Mouse (Mus musculus): ENCODE measurements around the gene Pdcd1lg2. TPM values are rescaled to one million over a fixed set of nuclear protein-coding genes. Genes with fewer than 3 reads are reported as not detected.

The Pdcd1lg2 gene
- polyA plus RNA-seq, 1 experiment from 2014 or later, result not detected

GRCm38 (mm10) chr19:29370545-29371283 is 40.0 kb upstream of the Pdcd1lg2 start:
- Histone ChIP-seq H3K27me3 (ENCODE audit: low read depth, poor library complexity, severe bottlenecking) (peaks cover 28% of the 10 kb centered on the region; the same call in 1 of the 2 replicates), H3K4me1 (peaks cover 6% of the 10 kb centered on the region), H3K9me3 (replicated peaks) (no peaks in the 10 kb centered on the region), H3K27ac (no peak overlapping the region), H3K4me3 (no peak overlapping the region), H3K36me3 (no peaks in the 10 kb centered on the region)
- DNase-seq (ENCODE audit: low spot score), result no peak
- WGBS, result 92% methylated on average over 7 of the region's 7 CpGs

DNA sequence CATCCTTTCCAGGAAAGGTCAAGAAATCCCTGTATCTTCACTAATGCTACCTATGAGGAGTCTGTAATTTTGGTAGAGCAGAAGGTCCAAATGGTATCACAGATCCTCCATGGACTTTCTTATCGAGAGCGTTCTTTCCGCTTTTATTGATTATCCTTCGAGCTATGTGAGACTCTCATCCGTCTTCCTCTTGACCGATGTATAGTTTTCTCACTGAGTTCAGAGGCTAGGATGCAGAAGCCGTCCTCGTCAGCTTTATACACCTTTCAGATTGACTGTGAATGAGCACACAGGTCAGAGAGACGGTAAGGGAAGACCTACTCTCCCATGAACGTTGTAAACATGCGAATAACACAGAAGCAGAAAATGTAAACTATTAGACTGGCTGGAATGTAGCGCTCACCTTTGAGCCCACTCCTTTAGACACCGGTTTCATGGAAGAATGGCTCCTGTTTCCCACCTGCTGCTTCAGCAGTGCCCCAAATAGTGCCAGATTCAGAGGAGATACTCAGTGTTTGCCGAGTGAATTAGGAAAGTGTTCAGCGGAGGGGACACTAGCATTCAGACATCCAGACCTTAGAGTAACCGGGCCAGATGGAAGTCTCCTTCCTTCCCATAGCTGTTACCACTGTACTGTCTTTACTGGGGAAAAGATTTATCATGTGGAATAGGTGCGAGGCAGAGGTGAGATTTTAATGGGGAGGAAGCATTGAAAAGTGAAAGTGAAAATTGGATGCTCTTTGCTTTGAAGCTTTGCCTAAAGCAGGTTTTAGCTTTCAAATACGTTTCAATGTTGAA is 39.2 kb upstream of the Pdcd1lg2 start:
- no peak for DNase-seq (ENCODE audit: low spot score)
- Histone ChIP-seq H3K36me3 (no peaks in the 10 kb centered on the region), H3K9me3 (replicated peaks) (no peaks in the 10 kb centered on the region), H3K4me3 (no peak overlapping the region), H3K4me1 (peaks cover 6% of the 10 kb centered on the region), H3K27ac (no peak overlapping the region), H3K27me3 (ENCODE audit: low read depth, poor library complexity, severe bottlenecking) (peaks cover 20% of the 10 kb centered on the region; the same call in 1 of the 2 replicates)
- WGBS, result 84% methylated on average over 18 of the region's 18 CpGs

DNA sequence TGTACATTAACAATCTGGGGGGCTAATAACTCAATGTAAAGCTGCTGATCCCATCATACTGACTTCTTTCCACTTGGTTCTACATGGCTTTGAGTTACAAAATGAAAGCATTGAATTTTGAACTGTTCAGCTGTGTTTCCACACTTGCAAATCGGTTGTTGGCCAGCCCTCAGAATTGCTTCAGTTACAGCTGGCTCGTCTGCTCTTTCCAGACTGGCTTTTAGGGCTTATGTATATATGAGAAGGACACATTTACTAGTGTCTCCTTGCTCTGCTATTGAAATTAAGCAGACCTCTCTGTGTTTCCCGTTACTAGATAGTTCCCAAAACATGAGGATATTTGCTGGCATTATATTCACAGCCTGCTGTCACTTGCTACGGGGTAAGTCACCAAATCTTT is 38.6 kb upstream of the Pdcd1lg2 start:
- peaks cover 4% of the 10 kb centered on the region for H3K4me1 ChIP-seq
- H3K9me3 ChIP-seq (replicated peaks), result no peaks in the 10 kb centered on the region
- H3K4me3 ChIP-seq, result no peak overlapping the region
- 81% methylated on average over 4 of the region's 4 CpGs for WGBS
- no peak overlapping the region for H3K27ac ChIP-seq
- H3K27me3 ChIP-seq (ENCODE audit: low read depth, poor library complexity, severe bottlenecking), result peaks cover 17% of the 10 kb centered on the region; the same call in 1 of the 2 replicates
- no peak for DNase-seq (ENCODE audit: low spot score)
- no peaks in the 10 kb centered on the region for H3K36me3 ChIP-seq

DNA sequence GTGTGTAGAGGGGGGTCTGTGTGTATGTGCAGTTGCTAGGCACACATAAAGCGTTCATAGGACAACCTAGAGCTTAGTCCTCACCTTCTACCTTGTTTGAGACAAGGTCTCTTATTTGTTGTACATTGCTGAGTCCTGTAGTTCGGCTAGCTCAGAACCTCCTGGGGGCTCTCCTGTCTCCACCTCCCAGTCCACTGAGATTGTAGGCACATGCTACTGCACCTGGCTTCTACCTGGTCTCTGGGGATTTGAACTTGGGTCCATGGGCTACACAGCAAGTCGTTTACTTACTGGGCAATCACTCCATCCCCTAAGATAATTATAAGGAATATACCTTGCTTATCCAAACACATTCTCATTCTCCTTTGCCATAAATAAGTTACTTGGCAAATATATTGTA is 38.1 kb upstream of the Pdcd1lg2 start:
- Histone ChIP-seq H3K36me3 (no peaks in the 10 kb centered on the region), H3K4me3 (no peak overlapping the region), H3K27me3 (ENCODE audit: low read depth, poor library complexity, severe bottlenecking) (peaks cover 12% of the 10 kb centered on the region; the same call in 1 of the 2 replicates), H3K4me1 (no peaks in the 10 kb centered on the region), H3K9me3 (replicated peaks) (no peaks in the 10 kb centered on the region), H3K27ac (no peak overlapping the region)
- 93% methylated on average over 3 of the region's 3 CpGs for WGBS
- no peak for DNase-seq (ENCODE audit: low spot score)

- Histone ChIP-seq H3K9me3 (replicated peaks) (no peaks in the 10 kb centered on the region), H3K27me3 (ENCODE audit: low read depth, poor library complexity, severe bottlenecking) (peaks cover 4% of the 10 kb centered on the region; the same call in 1 of the 2 replicates), H3K36me3 (no peaks in the 10 kb centered on the region), H3K4me1 (no peaks in the 10 kb centered on the region), H3K27ac (no peak overlapping the region), H3K4me3 (peak overlapping the region; percentile 25; the same call in 1 of the 2 replicates)
- WGBS, result 42% methylated on average over 11 of the region's 11 CpGs
- no peak for DNase-seq (ENCODE audit: low spot score)
These were observed 37.3 kb upstream of the Pdcd1lg2 start for GRCm38 (mm10) chr19:29373438-29373837.

- H3K36me3 ChIP-seq, result no peaks in the 10 kb centered on the region
These were observed 35.8 kb upstream of the Pdcd1lg2 start for GRCm38 (mm10) chr19:29374947-29375346.

DNA sequence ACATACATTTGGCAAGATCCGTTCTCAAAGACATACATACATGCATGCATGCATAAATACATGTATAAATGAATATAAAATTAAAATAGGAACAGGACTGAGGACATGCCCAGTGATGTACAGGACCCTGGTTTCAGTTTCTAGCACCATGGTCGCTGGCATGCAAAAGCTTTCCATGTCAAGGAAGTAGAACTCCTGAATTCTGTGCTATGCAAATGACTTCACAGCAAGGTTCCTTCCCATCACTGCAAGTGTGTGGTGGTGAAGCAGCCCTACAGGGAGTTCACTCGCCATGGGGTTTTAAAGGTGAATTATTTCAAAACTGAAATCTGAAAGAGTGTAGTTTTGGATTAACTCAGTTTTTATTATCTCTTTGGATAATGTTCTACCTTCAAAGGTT is 34.3 kb upstream of the Pdcd1lg2 start:
- Histone ChIP-seq H3K9me3 (replicated peaks) (no peaks in the 10 kb centered on the region), H3K27me3 (ENCODE audit: low read depth, poor library complexity, severe bottlenecking) (no peaks in the 10 kb centered on the region), H3K36me3 (no peaks in the 10 kb centered on the region), H3K27ac (no peak overlapping the region), H3K4me3 (no peak overlapping the region), H3K4me1 (no peaks in the 10 kb centered on the region)
- DNase-seq (ENCODE audit: low spot score), result no peak
- WGBS, result 82% methylated on average over 3 of the region's 3 CpGs

More at GRCm38 (mm10) chr19:29374947-29375346, 35.8 kb upstream of the Pdcd1lg2 start:
- no peaks in the 10 kb centered on the region for H3K9me3 ChIP-seq (replicated peaks)
- no peaks in the 10 kb centered on the region for H3K27me3 ChIP-seq (ENCODE audit: low read depth, poor library complexity, severe bottlenecking)
- DNase-seq (ENCODE audit: low spot score), result no peak
- 89% methylated on average over 9 of the region's 9 CpGs for WGBS
- no peaks in the 10 kb centered on the region for H3K4me1 ChIP-seq
- no peak overlapping the region for H3K4me3 ChIP-seq
- no peak overlapping the region for H3K27ac ChIP-seq

DNA sequence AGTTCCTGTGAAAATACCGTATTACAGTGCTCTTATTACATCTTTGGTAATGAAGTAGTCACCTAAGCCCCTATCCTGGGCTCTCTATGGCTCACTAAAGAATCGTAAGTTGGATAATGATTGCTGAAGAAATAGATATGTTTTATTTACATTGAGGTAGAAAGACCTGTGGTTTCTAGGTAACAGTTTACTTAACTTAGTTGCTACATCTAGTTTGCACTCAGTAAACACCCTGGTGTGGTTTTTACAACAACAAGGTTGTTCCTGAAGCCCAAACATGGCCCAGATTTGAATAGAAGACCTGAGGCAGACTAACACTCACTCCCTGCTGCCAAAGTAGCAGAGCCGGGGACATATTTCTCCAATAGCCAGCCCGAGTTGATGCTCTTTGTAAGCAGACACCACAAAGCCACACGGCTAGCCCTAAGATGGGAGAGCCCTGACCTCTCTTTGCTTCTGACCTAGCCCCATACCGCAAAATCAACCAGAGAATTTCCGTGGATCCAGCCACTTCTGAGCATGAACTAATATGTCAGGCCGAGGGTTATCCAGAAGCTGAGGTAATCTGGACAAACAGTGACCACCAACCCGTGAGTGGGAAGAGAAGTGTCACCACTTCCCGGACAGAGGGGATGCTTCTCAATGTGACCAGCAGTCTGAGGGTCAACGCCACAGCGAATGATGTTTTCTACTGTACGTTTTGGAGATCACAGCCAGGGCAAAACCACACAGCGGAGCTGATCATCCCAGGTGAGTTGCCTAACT is 30.7 kb upstream of the Pdcd1lg2 start:
- no peak for DNase-seq (ENCODE audit: low spot score)
- Histone ChIP-seq H3K9me3 (replicated peaks) (no peaks in the 10 kb centered on the region), H3K27me3 (ENCODE audit: low read depth, poor library complexity, severe bottlenecking) (no peaks in the 10 kb centered on the region), H3K36me3 (no peaks in the 10 kb centered on the region), H3K4me1 (no peaks in the 10 kb centered on the region), H3K27ac (no peak overlapping the region), H3K4me3 (no peak overlapping the region)
- 89% methylated on average over 14 of the region's 14 CpGs for WGBS

- Histone ChIP-seq H3K36me3 (no peaks in the 10 kb centered on the region), H3K9me3 (replicated peaks) (no peaks in the 10 kb centered on the region), H3K27me3 (ENCODE audit: low read depth, poor library complexity, severe bottlenecking) (no peaks in the 10 kb centered on the region), H3K27ac (no peak overlapping the region), H3K4me1 (no peaks in the 10 kb centered on the region), H3K4me3 (no peak overlapping the region)
- DNase-seq (ENCODE audit: low spot score), result no peak
- WGBS, result 96% methylated on average over 5 of the region's 5 CpGs
These were observed 27.4 kb upstream of the Pdcd1lg2 start for GRCm38 (mm10) chr19:29383368-29383767.

- H3K27ac ChIP-seq, result no peak overlapping the region
- WGBS, result 92% methylated on average over 9 of the region's 9 CpGs
- no peaks in the 10 kb centered on the region for H3K4me1 ChIP-seq
- H3K27me3 ChIP-seq (ENCODE audit: low read depth, poor library complexity, severe bottlenecking), result no peaks in the 10 kb centered on the region
- no peak overlapping the region for H3K4me3 ChIP-seq
- no peaks in the 10 kb centered on the region for H3K36me3 ChIP-seq
- no peak for DNase-seq (ENCODE audit: low spot score)
- no peaks in the 10 kb centered on the region for H3K9me3 ChIP-seq (replicated peaks)
These were observed 26.3 kb upstream of the Pdcd1lg2 start for GRCm38 (mm10) chr19:29384412-29384811.

GRCm38 (mm10) chr19:29384994-29385393 is 25.7 kb upstream of the Pdcd1lg2 start:
- H3K36me3 ChIP-seq, result no peaks in the 10 kb centered on the region
- WGBS, result 91% methylated on average over 6 of the region's 6 CpGs
- no peak overlapping the region for H3K27ac ChIP-seq
- H3K4me3 ChIP-seq, result no peak overlapping the region
- no peak for DNase-seq (ENCODE audit: low spot score)
- H3K4me1 ChIP-seq, result no peaks in the 10 kb centered on the region
- H3K27me3 ChIP-seq (ENCODE audit: low read depth, poor library complexity, severe bottlenecking), result no peaks in the 10 kb centered on the region
- H3K9me3 ChIP-seq (replicated peaks), result no peaks in the 10 kb centered on the region

- no peak overlapping the region for H3K4me3 ChIP-seq
- H3K9me3 ChIP-seq (replicated peaks), result no peaks in the 10 kb centered on the region
- H3K36me3 ChIP-seq, result no peaks in the 10 kb centered on the region
- H3K27me3 ChIP-seq (ENCODE audit: low read depth, poor library complexity, severe bottlenecking), result no peaks in the 10 kb centered on the region
- H3K4me1 ChIP-seq, result no peaks in the 10 kb centered on the region
- no peak overlapping the region for H3K27ac ChIP-seq
- no peak for DNase-seq (ENCODE audit: low spot score)
- 90% methylated on average over 4 of the region's 4 CpGs for WGBS
These were observed 24.9 kb upstream of the Pdcd1lg2 start for GRCm38 (mm10) chr19:29385822-29386221.

All from limb, embryonic 10.5 days (tissue).